Mouse (Mus musculus) intestine, embryonic 14.5 days (tissue): ENCODE measurements around the gene Stat5b. TPM values are rescaled to one million over a fixed set of nuclear protein-coding genes. Genes with fewer than 3 reads are reported as not detected.

Experiments used
- ATAC-seq: fragments of 200-750 bp; cut with Nextera tagmentation; replicated peaks from 2 replicates; pipeline ENCODE4 v1.8.0; 2017; ENCODE audit warnings: low read depth, moderate number of reproducible peaks, moderate TSS enrichment, moderate library complexity; ENCODE audit not compliant: low FRiP score, low TSS enrichment
- DNase-seq: peaks from one replicate; pipeline ENCODE4 v3.0.0-alpha.2; 2018; ENCODE audit warnings: low spot score
- H3K27ac ChIP-seq: fragments of 300-500 bp; sonication (generic); 2 replicates; pipeline ENCODE4 v1.5.1; 2014; ENCODE audit warnings: low read depth, mild to moderate bottlenecking, control low read depth
- H3K27me3 ChIP-seq: fragments of 300-500 bp; sonication (generic); replicated peaks from 2 replicates; pipeline ENCODE4 v1.6.1; 2014; ENCODE audit warnings: low read length, control low read depth; ENCODE audit not compliant: control insufficient read depth, insufficient read depth
- H3K36me3 ChIP-seq: fragments of 300-500 bp; sonication (generic); 2 replicates; pipeline ENCODE4 v1.6.1; 2014; ENCODE audit warnings: low read length, control low read depth; ENCODE audit not compliant: control insufficient read depth, insufficient read depth
- H3K4me1 ChIP-seq: fragments of 300-500 bp; sonication (generic); replicated peaks from 2 replicates; pipeline ENCODE4 v1.6.1; 2014; ENCODE audit warnings: low read length, control low read depth, mixed read lengths; ENCODE audit not compliant: control insufficient read depth, insufficient read depth
- H3K4me2 ChIP-seq: fragments of 300-500 bp; sonication (generic); 2 replicates; pipeline ENCODE4 v1.6.1; 2014; ENCODE audit warnings: low read length
- H3K4me3 ChIP-seq: fragments of 300-500 bp; sonication (generic); 2 replicates; pipeline ENCODE4 v1.5.1; 2014; ENCODE audit warnings: low read depth, low read length, control low read depth, mixed read lengths
- H3K9ac ChIP-seq: fragments of 300-500 bp; sonication (generic); 2 replicates; pipeline ENCODE4 v1.6.1; 2014; ENCODE audit warnings: mild to moderate bottlenecking, low read length
- H3K9me3 ChIP-seq: fragments of 300-500 bp; sonication (generic); 2 replicates; pipeline ENCODE4 v1.6.1; 2016; ENCODE audit warnings: low read length, control low read depth; ENCODE audit not compliant: control insufficient read depth
- WGBS: fragments of 180-500 bp; shearing (Covaris S2); extraction: QIAGEN DNeasy Blood & Tissue Kit; methylation state at CpG from one replicate; pipeline ENCODE4 v1.1.7; 2014; 5-methylcytosine and 5-hydroxymethylcytosine counted together
- polyA plus RNA-seq: library from polyadenylated mRNA; unstranded; fragments of >200 nt; fragmentation: Nextera tagmentation; extraction: Ambion mirVana; gene quantifications from 2 replicates; pipeline ENCODE4 v1.2.1, GENCODE M21; 2014

The Stat5b gene
- polyA plus RNA-seq, 1 experiment from 2014 or later: 27.8 TPM

DNA sequence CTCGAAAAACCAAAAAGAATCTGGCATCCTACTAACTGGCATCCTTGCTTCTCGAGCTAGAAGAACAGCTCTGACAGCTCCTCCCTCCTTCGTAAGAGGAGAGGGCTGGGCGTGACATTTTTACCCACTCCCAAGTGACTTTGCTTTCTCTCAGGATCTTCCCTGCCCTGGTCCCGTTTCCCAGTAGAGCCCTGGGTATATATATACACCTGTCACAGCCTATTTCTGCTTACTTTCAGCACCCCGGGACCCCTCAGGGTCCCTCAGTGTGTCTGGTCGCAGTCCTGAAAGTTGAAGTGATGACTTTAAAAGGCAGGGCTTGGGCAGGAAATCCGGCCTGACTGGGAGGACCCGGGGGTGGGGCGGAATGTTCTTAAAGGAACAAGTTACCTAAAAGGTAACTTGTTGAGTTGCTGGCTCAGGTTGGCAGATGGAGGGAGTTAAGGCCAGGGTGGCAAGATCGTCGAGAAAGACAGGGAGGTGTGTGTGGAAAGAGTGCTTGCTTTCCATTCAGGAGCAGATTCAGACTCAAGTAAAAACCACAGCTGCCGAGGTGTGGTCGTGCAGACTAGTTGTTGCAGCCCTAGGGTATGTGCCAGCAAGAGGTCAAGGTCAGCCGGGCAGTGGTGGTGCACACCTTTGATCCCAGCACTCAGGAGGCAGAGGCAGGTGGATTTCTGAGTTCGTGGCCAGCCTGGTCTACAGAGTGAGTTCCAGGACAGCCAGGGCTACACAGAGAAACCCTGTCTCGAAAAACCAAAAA lies 79.7 kb downstream of the Stat5b start, which contains the start of gene Ghdc:
TSS of gene Ghdc (minus strand) at position 312 of the 763 bp plus-strand sequence.
- peak; percentile 52; the same call in 1 of the 2 replicates for ATAC-seq
- H3K4me1 ChIP-seq: peaks cover 4% of the 10 kb centered on the region; the same call in 1 of the 2 replicates
- H3K4me3 ChIP-seq: peak within 1 kb of the TSS; percentile 75
- H3K27ac ChIP-seq: no peak within 1 kb of the TSS
- peak within 1 kb of the TSS; percentile 45 for H3K9ac ChIP-seq
- H3K27me3 ChIP-seq: no peaks in the 10 kb centered on the region
- WGBS: 14% methylated on average over 17 of the region's 17 CpGs
- DNase-seq: peak; percentile 87
- no peaks in the 10 kb centered on the region for H3K9me3 ChIP-seq
- peak within 1 kb of the TSS; percentile 59 for H3K4me2 ChIP-seq
- H3K36me3 ChIP-seq: no peaks in the 10 kb centered on the region

DNA sequence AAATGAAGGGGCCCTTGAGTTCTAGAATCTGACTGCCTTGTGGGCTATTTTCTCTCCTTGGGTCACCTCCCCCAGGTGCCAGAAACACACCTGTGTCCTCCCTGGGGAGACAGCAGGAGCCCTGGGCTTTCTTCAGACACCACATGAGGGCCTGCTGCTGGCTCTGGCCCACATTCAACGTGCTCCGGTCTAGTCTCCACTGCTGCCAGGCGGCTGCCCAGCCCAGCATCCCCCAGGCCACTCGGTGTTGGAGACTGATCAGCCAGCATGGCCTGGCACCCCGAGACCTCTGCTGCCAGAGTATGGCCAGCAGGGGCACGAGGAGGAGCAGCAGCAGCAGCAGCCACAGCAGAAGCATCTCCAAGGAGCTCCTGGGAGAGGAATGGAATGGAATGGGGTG lies 80.5 kb downstream of the Stat5b start:
- no peak for DNase-seq
- H3K4me2 ChIP-seq: peak overlapping the region; percentile 59
- H3K27me3 ChIP-seq: no peaks in the 10 kb centered on the region
- H3K4me3 ChIP-seq: peak overlapping the region; percentile 75
- H3K27ac ChIP-seq: no peak overlapping the region
- H3K9me3 ChIP-seq: no peaks in the 10 kb centered on the region
- 64% methylated on average over 6 of the region's 6 CpGs for WGBS
- no peak for ATAC-seq
- H3K4me1 ChIP-seq: peaks cover 4% of the 10 kb centered on the region; the same call in 1 of the 2 replicates
- H3K36me3 ChIP-seq: no peaks in the 10 kb centered on the region
- peak overlapping the region; percentile 45; the same call in 1 of the 2 replicates for H3K9ac ChIP-seq

DNA sequence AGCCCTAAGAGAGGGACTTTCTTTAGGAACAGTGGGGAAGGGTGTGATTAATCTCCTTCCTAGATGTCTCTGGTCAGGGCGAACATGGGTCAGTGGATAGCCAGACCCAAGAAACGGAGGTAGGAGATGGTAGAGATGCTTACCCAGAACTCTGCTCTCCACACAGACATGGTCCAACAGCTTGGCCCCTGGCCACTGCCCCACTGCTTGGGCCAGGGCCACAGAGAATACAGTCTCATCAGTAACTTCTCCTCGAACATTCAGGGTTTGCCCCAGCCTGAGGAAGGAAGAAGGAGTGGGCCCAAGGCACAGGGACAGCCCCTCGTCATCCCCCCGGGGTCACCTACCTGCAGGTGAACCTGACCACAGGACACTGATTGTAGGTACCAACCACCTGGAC lies 82.7 kb downstream of the Stat5b start:
- WGBS: 83% methylated on average over 5 of the region's 5 CpGs
- Histone ChIP-seq H3K27me3 (peaks cover under 1% of the 10 kb centered on the region), H3K27ac (no peak overlapping the region), H3K4me1 (peaks cover 4% of the 10 kb centered on the region; the same call in 1 of the 2 replicates), H3K4me2 (no peak overlapping the region), H3K36me3 (no peaks in the 10 kb centered on the region), H3K9me3 (no peaks in the 10 kb centered on the region), H3K9ac (no peak overlapping the region), H3K4me3 (no peak overlapping the region)
- ATAC-seq (no peak), DNase-seq (no peak)

DNA sequence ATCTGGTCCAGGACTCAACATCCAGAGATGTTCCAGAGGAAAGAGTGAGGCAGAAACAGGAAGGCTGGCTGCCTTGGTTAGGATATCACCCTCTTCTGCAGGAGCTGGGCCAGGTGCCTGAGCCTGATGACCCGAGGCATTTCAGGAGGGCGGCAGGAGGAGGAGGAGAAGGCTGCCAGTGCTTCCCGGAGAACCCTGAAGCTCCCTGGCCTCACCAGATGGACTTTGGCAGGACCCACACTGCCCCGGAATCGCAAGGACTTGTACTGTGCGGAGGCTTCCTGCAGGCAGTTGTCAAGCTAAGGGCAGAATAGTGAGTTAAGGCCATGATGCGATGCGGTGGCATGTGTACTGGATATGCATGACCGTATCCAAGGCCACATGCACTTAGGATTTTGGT lies 83.8 kb downstream of the Stat5b start:
- Histone ChIP-seq H3K4me3 (no peak overlapping the region), H3K9ac (no peak overlapping the region), H3K27ac (no peak overlapping the region), H3K27me3 (peaks cover 10% of the 10 kb centered on the region), H3K9me3 (no peaks in the 10 kb centered on the region), H3K4me2 (no peak overlapping the region), H3K4me1 (peaks cover 4% of the 10 kb centered on the region; the same call in 1 of the 2 replicates), H3K36me3 (no peaks in the 10 kb centered on the region)
- DNase-seq: no peak
- WGBS: 80% methylated on average over 9 of the region's 9 CpGs
- no peak for ATAC-seq

DNA sequence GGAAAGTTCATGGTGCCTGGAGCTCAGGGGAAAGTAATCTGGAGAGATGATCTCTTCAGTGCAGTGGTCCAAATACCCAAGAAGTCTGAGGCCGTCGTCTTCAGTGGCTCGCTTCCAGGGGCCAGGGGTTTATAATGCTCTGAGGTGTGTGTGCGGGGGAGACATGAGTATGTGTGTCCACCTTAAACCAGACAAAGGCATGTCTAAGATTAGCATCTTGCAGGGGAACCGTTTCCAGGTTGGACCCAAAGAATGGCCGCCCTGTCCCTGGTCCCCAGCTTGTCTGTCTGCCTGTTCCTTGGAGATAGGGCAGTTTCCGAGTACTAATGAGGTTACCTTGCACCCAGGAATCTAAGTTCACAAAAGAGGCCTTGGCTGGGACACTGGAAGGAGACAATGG lies 87.7 kb downstream of the Stat5b start, which contains the start of gene Hcrt:
TSS of gene Hcrt (minus strand) at position 101 of the 400 bp plus-strand sequence.
- Histone ChIP-seq H3K4me2 (peak within 1 kb of the TSS; percentile 58), H3K4me1 (peaks cover 10% of the 10 kb centered on the region), H3K9me3 (no peaks in the 10 kb centered on the region), H3K4me3 (peak within 1 kb of the TSS; percentile 35), H3K27me3 (peaks cover 40% of the 10 kb centered on the region), H3K36me3 (no peaks in the 10 kb centered on the region), H3K27ac (no peak within 1 kb of the TSS), H3K9ac (peak within 1 kb of the TSS; percentile 25)
- 85% methylated on average over 7 of the region's 7 CpGs for WGBS
- DNase-seq (no peak), ATAC-seq (no peak)

DNA sequence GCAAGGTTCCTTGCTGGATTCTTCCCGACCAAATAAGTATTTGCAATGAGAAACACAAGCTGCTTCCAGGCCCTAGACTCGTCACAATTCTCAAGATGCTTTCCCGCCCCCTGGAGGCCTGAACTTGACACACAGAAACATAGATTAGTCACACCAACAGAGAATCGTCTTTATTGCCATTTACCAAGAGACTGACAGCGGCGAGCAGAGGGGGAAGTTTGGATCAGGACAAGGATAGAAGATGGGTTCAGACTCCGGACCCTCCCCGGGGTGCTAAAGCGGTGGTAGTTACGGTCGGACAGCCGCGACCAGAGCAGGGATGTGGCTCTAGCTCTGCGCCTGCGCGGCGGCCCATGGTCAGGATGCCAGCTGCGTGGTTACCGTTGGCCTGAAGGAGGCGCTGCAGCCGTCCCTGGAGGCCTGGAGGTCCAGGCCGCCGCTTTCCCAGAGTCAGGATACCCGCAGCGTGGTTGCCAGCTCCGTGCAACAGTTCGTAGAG lies 88.9 kb downstream of the Stat5b start:
- Histone ChIP-seq H3K4me3 (peak overlapping the region; percentile 35), H3K27me3 (peaks cover 40% of the 10 kb centered on the region), H3K9me3 (no peaks in the 10 kb centered on the region), H3K4me1 (peaks cover 10% of the 10 kb centered on the region), H3K36me3 (no peaks in the 10 kb centered on the region), H3K4me2 (peak overlapping the region; percentile 58), H3K9ac (peak overlapping the region; percentile 25), H3K27ac (no peak overlapping the region)
- WGBS: under 1% methylated on average over 27 of the region's 27 CpGs
- peak; percentile 94 for DNase-seq
- ATAC-seq: peak; percentile 48; the same call in 1 of the 2 replicates

DNA sequence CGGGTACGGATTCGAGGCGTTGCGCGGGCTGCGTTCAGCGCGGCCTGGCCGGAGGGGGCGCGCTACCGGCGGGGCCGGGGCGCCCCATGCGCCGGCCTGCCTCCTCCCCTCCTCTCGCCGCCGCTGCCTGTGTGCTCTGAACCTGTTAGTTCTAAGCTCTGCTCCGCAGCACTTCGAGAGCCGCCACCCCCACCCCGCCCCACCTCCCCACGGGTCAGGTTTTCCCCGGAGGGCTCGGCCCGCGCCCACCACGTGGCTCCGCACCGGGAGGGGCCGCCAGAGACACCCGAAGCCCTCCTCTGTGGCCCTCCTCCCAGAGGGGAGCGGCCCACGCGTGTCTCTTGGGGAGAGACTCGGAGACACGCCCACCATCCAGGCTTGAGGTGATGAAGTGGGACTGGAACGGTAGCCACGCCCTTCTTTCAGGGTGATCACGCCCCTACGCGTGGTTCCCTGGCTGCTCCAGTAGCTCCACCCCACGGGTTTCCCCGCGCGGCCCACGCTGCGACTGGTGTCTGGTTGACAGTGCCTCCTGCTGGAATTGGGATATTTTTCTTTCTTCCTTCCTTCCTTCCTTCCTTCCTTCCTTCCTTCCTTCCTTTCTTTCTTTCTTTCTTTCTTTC lies 90.8 kb downstream of the Stat5b start, which contains the start of gene Kcnh4:
TSS of gene Kcnh4 (minus strand) at position 332 of the 623 bp plus-strand sequence.
- peaks cover 10% of the 10 kb centered on the region for H3K4me1 ChIP-seq
- peak within 1 kb of the TSS; percentile 27 for H3K4me3 ChIP-seq
- H3K9me3 ChIP-seq: no peaks in the 10 kb centered on the region
- no peaks in the 10 kb centered on the region for H3K36me3 ChIP-seq
- H3K4me2 ChIP-seq: peak within 1 kb of the TSS; percentile 47
- no peak within 1 kb of the TSS for H3K27ac ChIP-seq
- peaks cover 40% of the 10 kb centered on the region for H3K27me3 ChIP-seq
- DNase-seq (no peak), ATAC-seq (no peak; the same call in 1 of the 2 replicates)
- 1% methylated on average over 50 of the region's 51 CpGs for WGBS
- H3K9ac ChIP-seq: no peak within 1 kb of the TSS

DNA sequence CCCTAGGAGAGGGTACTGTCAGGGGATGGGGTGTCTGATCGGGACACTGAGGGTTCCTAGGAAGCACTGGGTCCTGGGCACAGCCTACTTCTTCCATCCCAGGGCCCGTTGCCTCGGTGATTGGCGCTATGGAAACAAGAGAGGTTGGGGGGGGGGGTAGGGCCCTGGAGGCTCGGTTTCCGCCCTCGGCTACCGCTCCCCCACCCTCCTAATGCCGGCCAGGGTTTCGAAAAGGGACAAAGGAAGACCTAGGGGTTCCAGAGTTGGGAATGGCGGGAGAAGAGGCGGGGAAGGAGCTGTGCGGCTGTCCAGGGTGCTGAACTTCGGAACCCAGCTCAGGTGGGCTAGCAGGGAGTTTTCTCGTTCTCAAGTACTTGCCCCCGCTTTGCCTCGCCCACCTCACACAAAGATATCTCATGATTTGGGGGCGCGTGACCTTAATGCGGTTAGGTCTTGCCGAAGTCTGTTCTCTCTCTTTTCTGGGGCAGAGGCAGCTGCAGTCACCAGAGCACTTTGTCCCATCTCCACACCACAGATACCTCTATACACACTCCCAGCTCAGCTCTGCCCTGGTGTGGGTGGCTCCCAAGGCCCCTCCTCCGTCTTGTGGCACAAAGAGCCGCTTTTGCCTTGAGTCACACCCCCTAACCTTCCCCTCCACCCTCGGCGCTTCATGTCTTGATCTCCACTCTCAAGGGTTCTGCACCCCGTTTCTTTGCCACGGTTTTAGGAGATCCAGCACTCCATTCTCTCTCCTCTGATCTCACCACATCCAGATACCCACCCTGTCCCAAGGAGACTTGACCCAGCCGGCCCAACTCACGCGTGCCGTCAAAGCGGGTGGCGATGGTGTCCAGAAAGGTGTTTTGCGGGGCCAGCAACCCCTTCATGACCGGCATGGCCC lies 91.6 kb downstream of the Stat5b start:
- H3K36me3 ChIP-seq: no peaks in the 10 kb centered on the region
- H3K27ac ChIP-seq: no peak overlapping the region
- ATAC-seq (no peak), DNase-seq (peak; percentile 86)
- peak overlapping the region; percentile 47 for H3K4me2 ChIP-seq
- peaks cover 10% of the 10 kb centered on the region for H3K4me1 ChIP-seq
- WGBS: 3% methylated on average over 35 of the region's 35 CpGs
- H3K9me3 ChIP-seq: no peaks in the 10 kb centered on the region
- H3K27me3 ChIP-seq: peaks cover 40% of the 10 kb centered on the region
- H3K9ac ChIP-seq: no peak overlapping the region
- peak overlapping the region; percentile 27; the same call in 1 of the 2 replicates for H3K4me3 ChIP-seq
